Mouse (Mus musculus) cortical plate, adult 2 months (tissue): ENCODE results near the gene Mrps23. TPM values are rescaled to one million over a fixed set of nuclear protein-coding genes. Genes with fewer than 3 reads are reported as not detected.

Experiments used
- H3K27ac ChIP-seq: fragments of 200-500 bp; 2 replicates; pipeline ENCODE4 v1.5.1; 2012; ENCODE audit warnings: low read length, control low read depth, inconsistent platforms; ENCODE audit not compliant: insufficient read depth
- H3K4me1 ChIP-seq: fragments of 200-500 bp; 2 replicates; pipeline ENCODE4 v1.6.1; 2011; ENCODE audit warnings: low read length; ENCODE audit not compliant: control insufficient read depth, insufficient read depth
- H3K4me3 ChIP-seq: fragments of 200-500 bp; 2 replicates; pipeline ENCODE4 v1.5.1; 2011; ENCODE audit warnings: mild to moderate bottlenecking, low read length, control low read depth; ENCODE audit not compliant: insufficient read depth
- CTCF ChIP-seq: fragments of 200-500 bp; IDR thresholded peaks from 2 replicates; pipeline ENCODE4 v1.5.1; 2011; ENCODE audit warnings: mild to moderate bottlenecking, control low read depth, low read length; ENCODE audit not compliant: insufficient read depth; ENCODE audit errors: extremely low read depth
- POLR2A ChIP-seq: fragments of 200-500 bp; IDR thresholded peaks from 2 replicates; pipeline ENCODE4 v1.6.1; 2011; ENCODE audit warnings: mild to moderate bottlenecking, low read length, control low read depth; ENCODE audit not compliant: insufficient read depth; ENCODE audit errors: extremely low read depth
- polyA plus RNA-seq: library from polyadenylated mRNA; depleted of rRNA; stranded (reverse); fragments of >200 nt; gene quantifications from 2 replicates; pipeline ENCODE4 v1.2.3, GENCODE M21; 2012

The Mrps23 gene
- polyA plus RNA-seq, 1 experiment, result 68.8 TPM

DNA sequence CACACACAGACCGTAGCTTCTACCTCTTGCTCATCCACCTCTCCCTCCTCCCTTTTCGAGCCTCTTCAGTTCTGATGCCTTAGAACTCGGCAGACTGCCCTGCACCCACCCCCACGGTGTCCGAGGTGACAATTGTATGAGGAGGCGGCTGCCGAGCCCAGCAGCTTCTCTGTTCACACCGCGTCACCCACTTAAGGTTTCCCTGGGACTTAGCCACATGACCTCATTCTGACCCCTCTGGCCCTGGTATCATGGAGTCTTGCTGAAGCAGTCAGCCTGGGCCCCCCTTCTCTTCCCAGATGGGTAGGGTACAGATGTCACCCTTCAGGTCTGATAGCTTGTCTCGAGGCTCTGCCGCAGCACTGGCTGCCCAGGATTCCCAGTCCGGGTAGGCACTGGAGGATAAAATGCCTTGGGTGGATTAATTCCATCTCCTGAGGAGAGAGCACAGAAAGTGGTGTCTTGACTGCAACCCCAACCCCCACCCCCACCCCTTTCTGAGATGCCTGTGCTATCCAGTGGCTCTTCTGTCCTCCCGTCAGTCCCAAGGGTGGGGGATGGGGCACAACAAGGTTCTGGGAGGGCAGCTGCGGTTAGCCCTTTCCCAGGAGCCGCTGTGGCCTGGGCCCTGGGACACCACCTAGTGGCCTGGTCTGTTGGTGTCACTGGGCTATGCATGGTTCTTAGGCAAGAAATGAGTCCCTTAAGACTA, 42.4 kb upstream of the Mrps23 start:
- peaks cover 3% of the 10 kb centered on the region for H3K4me1 ChIP-seq
- peak overlapping the region; percentile 46 for H3K4me3 ChIP-seq
- peak overlapping the region; percentile 25 for H3K27ac ChIP-seq
- no peak for TF ChIP-seq POLR2A
- TF ChIP-seq CTCF, result peak; percentile 55

DNA sequence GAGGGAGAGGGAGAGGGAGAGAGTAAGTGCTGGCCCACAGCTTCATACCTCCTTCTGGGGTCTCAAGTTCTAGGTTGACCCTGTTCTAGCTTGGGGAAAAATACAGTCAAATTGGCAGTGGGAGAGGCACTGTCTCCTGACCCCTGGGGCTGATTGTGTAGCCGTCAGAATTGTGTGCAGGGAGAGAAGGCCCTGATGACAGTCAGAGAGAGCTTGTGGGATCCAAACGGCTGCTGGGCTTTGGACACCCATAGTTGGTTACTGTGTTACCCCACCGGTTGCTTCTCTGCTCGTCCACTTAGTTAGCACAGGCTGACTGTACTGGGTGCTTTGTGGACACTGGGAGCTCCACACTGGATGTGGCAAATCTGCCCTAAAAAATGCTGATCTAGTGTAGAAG, 41.4 kb upstream of the Mrps23 start:
- TF ChIP-seq POLR2A (no peak), CTCF (no peak)
- no peak overlapping the region for H3K4me3 ChIP-seq
- H3K4me1 ChIP-seq, result peaks cover 3% of the 10 kb centered on the region
- H3K27ac ChIP-seq, result no peak overlapping the region

DNA sequence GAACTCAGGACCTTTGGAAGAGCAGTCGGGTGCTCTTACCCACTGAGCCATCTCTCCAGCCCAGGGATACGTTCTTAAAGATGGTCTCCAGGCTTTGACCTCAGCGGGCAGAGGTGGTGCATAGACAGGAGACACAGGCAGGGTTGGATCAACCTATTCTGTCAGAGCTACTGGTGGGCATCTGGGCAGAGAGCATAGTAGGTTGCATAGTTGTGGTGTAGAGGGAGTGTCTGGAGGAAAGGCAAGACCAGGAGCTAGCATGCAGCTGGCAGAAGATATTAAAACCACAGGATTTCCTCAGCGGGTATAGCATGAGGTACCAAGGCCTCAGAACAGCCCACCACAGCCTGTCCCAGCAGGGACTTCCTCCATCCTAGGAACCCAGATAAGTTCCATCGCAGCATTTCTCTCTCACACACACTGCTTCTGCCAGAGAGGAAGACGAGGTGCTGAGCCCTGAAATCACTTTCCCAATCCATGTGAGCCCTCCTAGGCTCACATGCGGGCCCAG, 39.9 kb upstream of the Mrps23 start:
- H3K27ac ChIP-seq, result no peak overlapping the region
- no peak overlapping the region for H3K4me3 ChIP-seq
- peaks cover 3% of the 10 kb centered on the region; the same call in 1 of the 2 replicates for H3K4me1 ChIP-seq
- no peak for TF ChIP-seq POLR2A
- TF ChIP-seq CTCF, result no peak

DNA sequence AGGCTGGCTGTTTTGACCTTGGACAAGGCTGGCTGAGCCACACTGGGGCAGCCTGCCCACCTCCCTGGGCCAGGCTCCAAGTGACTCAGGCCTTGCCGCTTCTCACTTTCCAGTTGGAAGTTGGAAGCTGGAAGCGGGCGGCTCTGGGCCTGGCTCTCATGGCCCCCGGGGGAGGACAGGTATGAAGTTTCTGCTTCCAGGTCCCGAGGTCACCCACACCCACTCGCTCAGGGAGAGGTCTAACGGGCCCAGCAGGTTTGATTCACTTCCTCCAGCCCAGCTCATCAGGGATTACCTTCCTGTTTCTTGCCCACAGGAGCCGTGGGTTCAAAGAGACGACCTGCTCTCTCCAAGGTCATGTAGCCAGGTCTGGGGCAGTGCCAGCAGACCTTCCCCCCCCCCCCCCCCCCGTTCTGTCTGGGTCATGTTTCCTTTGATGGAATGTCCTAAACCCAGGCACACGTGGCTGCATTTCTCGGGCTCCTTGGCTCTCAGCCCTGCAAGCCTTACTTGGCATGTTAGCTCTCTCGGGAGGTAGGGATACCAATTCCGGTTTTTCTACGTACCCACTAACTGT, 39.3 kb upstream of the Mrps23 start:
- Histone ChIP-seq H3K27ac (no peak overlapping the region), H3K4me1 (peaks cover 2% of the 10 kb centered on the region; the same call in 1 of the 2 replicates), H3K4me3 (no peak overlapping the region)
- TF ChIP-seq CTCF (no peak), POLR2A (no peak)

DNA sequence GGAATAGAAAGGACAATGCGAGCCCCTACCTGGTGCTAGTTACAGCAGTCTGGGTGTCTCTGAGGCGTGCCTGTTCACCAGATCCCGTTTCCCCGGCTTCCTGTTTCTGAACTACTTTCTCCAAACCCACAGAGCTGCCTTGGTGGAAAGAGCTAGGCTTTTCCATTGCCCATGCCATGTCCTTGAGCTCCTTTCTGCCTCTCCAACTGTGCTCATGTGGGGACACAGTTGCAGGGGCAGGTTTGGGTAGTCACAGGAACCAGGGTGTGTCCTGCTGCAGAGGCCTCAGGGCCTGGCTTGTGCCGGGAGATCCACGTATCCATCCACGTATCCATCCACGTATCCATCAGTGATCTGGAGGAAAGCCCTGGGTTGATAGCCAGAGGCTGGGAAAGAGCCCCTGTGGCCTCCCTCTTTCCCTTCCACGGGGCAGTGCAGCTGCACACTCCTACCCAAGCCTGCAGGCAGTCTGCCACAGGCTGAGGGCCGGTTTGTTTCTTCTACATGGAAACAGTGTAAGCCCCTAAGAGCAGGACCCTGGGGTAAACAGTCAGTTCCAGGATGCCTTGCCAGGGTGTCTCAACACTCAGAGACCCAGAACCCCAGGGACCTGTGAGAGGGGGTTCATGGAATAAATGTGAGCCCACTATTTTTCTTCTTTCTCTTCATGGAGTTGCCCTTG, 38.4 kb upstream of the Mrps23 start:
- TF ChIP-seq POLR2A, result no peak
- no peak for TF ChIP-seq CTCF
- peaks cover 2% of the 10 kb centered on the region; the same call in 1 of the 2 replicates for H3K4me1 ChIP-seq
- H3K27ac ChIP-seq, result no peak overlapping the region
- no peak overlapping the region for H3K4me3 ChIP-seq

DNA sequence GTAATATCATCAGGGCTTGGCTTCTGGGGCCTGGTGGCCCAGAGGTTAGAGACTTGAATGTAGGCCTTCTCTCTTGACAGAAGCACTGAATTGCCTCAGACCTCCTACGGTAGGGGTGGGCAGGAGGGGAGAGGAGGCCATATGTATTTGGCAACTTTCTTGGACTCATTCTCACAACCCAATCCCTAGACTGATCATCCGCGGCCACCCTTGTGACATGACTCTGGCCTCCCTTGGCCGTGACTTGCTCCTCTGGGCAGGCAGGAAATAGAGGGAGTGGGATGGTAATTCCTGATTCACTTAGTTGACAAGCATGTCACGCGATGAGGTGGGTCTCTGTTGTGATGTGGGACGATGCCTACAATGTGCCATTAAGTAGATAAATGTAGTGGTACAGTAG, 37.7 kb upstream of the Mrps23 start:
- TF ChIP-seq CTCF, result no peak
- TF ChIP-seq POLR2A, result no peak
- peaks cover 2% of the 10 kb centered on the region; the same call in 1 of the 2 replicates for H3K4me1 ChIP-seq
- no peak overlapping the region for H3K4me3 ChIP-seq
- no peak overlapping the region for H3K27ac ChIP-seq

DNA sequence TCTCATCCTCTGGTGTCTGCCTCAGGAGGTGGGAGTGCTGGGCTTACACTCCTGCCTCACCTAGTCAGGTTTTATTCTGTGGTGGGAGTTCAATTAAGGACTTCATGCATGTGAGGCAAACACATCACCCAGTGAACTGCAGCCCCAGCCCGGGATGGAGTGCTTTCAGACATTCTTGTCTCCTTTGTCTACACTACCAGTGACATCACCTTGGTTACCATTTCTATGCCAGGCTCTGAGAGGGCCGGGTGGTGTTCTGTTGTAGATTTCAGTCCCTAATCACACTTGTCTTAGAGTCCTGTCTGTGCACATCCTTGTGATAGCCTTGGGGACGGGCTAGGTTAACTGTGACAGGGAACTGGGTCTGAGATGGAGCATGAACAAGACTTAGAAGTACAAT, 35.6 kb upstream of the Mrps23 start:
- H3K4me1 ChIP-seq, result peaks cover 3% of the 10 kb centered on the region
- no peak overlapping the region for H3K27ac ChIP-seq
- H3K4me3 ChIP-seq, result no peak overlapping the region
- no peak for TF ChIP-seq CTCF
- no peak for TF ChIP-seq POLR2A

DNA sequence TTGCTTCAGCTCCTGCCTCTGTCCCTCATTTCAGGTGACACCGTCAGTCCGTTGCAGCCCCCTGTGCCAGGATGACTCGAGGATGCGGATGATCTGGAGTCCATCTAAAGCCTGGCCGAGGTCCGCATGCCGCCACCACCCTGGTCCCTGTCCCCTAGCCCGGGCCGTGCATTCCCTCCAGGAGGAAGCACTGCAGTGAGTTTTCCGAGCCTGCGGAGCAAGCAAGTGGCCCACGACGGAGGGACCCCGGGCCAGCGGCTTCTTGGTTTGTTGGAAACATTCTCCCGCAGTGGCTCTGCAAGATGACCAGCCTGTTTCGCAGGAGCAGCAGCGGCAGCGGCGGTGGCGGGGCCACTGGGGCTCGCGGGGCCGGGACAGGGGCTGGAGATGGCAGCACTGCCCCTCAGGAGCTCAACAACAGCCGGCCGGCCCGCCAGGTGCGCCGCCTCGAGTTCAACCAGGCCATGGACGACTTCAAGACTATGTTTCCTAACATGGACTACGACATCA, 34.6 kb upstream of the Mrps23 start:
- peaks cover 3% of the 10 kb centered on the region for H3K4me1 ChIP-seq
- no peak overlapping the region for H3K4me3 ChIP-seq
- TF ChIP-seq CTCF, result no peak
- TF ChIP-seq POLR2A, result no peak
- H3K27ac ChIP-seq, result no peak overlapping the region

DNA sequence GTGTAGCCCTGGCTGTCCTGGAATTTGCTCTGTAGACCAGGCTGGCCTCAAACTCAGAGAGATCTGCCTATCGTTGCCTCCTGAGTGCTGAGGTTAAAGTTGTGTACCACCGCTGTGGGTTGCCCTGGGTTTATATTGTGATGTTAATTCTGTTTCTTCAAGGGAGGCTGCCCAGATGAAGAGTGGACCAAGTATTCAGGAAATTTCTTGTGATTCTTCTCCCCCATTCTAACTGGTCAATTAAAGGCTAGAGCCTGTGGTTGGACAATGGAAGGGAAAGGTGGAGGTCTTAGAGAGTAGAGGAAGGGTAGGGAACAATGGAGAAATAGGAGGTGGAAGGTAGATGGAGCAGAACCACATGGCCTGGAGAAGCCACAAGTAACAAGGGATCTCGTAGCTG, 33.6 kb upstream of the Mrps23 start:
- H3K27ac ChIP-seq, result no peak overlapping the region
- H3K4me1 ChIP-seq, result peaks cover 3% of the 10 kb centered on the region
- no peak overlapping the region for H3K4me3 ChIP-seq
- TF ChIP-seq CTCF (no peak), POLR2A (no peak)

DNA sequence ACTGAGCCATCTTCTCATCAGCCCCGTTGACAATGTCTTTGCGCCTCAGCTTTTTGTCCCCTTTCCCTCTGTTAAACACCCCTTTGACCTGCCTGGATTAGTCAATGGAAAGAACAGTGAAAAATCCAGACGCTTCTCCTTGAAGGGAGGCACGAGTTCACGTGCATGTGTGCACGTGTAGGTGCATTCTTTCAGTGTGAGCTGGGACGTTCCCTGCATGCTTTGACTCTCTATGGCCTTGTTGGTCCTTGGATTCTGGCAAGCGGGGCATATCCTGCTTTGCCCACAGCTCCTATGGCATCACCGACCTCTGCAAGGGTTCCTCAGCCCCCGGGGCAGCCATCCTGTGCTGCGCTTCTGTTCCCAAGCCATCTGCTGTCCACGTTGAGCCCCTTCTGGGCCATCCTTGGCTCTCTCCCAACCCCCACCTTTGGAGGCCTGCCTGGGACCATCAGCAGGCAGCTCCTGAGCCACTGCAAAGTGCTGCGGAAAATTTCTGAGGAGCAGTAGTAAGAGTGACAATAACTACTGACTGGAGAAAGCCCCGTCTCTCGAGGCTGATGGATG, 32.2 kb upstream of the Mrps23 start:
- Histone ChIP-seq H3K4me3 (no peak overlapping the region), H3K27ac (no peak overlapping the region), H3K4me1 (peaks cover 3% of the 10 kb centered on the region)
- TF ChIP-seq CTCF, result no peak
- TF ChIP-seq POLR2A, result no peak
